Mouse (Mus musculus): ENCODE results near the gene Ninl.
"Not testable (repeated sequence)": the region's sequence is repeated elsewhere in the genome, so short reads cannot be mapped to it uniquely, and the experiment has no call there.

Gene Ninl

DNA sequence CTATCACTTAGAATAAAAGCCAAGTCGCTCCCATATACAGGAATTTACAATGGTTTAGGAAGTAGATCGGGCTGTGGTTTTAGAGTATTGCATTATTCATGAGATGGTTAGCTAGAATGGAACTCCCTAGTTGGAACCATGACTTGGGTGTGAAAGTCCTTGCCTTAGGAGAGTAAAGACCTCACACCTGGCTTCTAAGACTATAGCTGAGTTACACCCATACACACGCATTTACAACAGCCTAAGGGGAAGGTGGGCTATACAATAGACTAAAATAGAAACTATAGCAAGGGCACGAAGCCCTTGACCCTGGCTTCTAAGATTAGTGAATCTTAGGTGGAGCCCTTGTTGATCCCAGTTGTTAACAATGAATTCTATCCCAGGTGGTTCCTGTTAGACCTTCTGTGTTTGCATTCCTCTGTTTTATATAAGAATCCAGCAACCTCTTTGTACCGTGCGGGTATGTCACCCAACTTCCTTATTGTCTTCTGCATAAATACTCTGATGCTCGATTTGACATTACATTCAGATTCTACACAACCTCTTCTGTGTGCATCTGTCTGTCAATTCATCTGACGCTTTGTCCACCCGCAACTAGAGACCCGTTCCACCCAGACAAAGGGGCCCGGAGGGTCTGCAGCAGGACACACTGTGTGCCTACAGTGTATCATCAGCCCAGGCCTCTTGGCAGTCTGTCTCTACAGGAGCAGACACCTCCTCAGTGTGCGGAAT lies 91.1 kb downstream of the Ninl start:
- DNase-seq, result not testable (repeated sequence)

- DNase-seq, result not testable (repeated sequence)
Measured at GRCm38 (mm10) chr2:150947341-150947740, 91.8 kb downstream of the Ninl start.

DNA sequence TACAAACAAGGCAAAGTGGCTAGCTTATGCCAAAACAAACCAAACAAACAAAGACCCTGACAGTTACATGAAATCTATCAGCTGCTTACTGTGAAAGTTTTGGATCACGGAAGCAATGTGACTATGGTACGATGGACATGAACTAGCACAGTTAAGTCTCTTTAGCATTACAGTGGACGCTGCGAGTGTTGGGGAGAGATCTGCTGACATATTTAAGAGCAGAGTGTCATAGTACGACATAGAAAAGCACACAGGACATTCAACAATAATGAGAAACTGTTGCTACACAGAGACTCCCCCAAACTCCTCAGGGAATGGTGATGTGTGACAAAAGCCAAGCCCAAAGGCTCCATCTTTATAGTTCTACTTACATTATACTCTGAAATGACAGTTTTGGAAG lies 95.2 kb downstream of the Ninl start:
- no peak for DNase-seq

DNA sequence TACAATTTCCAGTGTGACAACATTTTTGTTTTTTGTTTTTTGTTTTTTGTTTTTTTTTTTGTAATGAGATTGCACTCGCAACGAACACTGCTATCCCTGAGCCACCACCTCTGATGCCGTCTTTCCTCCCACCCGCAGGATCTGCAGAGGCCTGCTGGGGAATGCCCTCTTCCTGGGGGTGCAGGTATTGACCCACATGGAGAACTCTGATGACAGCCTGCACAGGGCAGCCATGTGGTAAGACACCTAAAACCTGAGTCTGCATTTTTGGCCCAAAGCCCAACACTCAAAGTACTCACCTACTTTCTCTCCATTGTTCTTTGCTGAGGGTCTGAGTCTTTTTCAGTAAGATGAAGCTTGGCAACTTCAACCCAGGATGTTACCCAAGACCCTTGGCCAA lies 104.5 kb downstream of the Ninl start:
- no peak for DNase-seq

DNA sequence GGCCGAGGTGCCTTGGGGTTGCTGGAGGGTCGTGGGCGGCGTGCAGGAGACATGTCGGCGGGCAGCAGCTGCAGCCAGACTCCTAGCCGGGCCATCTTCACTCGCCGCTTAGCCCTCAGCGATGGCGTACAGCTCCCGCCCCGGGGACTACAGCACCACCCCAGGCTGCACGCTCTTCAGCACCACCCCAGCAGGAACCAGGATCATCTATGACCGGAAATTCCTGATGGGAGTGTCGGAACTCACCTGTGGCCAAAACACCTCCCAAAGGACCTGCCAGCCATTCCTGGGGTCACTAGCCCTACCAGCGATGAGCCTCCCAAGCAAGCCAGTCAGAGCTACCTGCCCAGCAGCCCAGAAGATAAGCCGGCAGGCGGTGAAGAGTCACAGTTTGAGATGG lies 105.7 kb downstream of the Ninl start:
- DNase-seq, result no peak

DNA sequence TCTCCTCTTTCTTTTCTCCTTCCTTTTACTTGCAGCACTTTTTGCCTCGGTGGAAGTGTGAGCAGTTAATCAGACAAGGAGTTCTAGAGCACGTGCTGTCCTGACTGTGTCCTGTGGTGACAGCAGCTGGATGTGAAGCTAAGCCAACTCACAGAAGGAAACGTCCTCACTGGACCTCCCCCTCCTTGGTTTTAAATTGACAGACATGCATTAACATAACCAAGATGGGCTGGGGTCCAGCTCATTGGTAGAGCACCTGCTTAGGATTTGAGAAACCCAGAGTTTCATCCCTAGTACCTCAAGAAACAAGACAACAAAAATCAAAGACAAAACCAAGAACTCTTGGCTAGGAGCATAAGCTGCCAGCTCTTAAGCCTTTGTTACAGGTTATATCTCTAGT lies 108.4 kb downstream of the Ninl start:
- DNase-seq, result no peak

DNA sequence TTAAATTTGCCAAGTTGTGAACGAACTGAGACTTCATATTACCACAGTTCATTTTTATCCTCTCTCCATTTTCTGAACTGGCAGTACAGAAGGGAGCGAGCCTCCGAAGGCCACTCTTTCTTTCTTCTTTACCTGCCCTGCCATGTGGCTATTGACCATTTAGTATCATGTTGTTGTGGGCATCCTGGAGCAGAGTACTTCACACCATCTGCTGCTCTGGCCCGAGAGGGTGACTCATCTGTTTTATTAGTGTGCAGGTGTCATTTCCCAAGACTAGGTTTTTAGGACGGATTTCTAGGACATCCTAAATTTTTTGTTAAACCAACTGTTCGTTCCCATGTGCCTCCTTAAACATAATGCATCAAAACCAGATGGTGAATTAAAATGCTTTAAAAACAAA lies 110.0 kb downstream of the Ninl start:
- no peak for DNase-seq

GRCm38 (mm10) chr2:150927038-150927720 lies 112.0 kb downstream of the Ninl start:
- no peak for DNase-seq

- DNase-seq, result no peak
Measured at GRCm38 (mm10) chr2:150923505-150923904, 115.7 kb downstream of the Ninl start.

DNA sequence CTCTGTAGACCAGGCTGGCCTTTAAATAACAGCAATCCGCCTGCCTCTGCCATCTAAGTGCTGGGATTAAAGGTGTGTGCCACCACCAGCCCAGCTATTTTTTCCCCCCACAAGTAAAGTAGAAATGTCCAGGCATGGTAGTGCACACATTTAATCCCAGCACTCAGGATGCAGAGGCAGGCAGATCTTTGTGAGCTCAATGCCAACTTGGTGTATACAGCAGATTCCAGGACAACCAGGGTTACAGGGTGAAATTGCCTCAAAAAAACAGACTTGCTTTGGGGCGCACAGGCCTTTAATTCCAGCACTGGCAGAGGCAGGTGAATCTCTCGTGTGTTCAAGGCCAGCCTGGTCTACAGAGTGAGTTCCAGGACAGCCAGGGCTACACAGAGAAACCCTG lies 116.2 kb downstream of the Ninl start:
- no peak for DNase-seq

DNA sequence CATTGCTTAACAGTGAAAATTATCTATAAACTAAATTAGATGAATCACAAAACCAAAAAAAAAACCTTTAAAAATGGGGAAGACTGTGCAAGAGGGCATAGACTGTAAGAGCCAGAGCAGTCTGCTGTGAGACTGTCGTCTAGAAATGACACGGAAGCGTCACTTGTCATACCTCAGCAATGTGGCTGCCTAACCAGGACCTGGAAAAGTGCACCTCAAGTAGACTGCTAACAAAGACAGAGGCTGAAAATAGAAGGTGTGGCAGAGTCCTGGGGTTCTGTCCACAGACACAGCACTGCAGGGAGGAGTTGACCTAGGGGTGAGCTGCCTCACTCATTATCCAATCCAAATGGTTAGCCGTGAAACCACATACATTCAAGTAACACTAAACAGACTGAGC lies 117.0 kb downstream of the Ninl start:
- no peak for DNase-seq

DNA sequence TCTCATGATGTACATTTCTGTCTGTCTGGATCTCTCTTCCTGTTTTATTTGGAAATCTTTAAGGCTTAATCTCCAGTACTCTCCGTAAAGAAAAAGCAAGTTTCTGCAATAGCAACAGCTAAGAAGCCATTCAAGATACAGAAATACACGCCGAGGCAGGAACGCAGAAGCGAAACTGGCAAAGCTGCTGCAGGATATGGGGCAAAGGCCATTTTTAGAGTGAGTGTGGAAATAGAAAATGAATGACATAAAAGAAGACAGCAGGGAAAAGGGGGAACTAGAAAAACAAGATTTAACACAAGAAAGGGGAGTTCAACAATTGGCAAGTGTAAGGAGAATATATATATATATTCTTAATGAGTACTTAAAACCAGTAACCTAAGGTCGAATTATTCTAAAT lies 117.5 kb downstream of the Ninl start:
- DNase-seq, result no peak

- DNase-seq, result no peak
Measured at GRCm38 (mm10) chr2:150920543-150920942, 118.6 kb downstream of the Ninl start.

GRCm38 (mm10) chr2:150918720-150919119 lies 120.5 kb downstream of the Ninl start:
- DNase-seq, result no peak

DNA sequence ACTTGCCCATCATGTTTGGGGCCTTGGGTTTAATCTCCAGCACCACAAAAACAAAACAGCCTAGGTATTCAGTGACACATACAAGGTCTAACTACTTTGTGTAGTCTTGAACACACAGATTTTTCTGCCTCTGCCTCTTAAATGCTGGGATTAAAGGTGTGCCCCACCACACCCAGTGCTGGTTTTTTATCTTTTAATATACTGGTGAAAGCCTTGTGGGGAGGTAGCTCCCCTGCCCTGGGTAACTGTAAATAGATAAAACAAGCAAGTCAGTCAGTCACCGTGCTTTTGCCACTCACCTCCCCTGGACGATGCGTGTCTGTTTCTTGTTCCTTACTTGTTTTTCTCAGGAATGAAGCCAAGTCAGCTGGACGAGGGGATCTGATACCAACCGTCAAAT lies 123.4 kb downstream of the Ninl start:
- no peak for DNase-seq

DNA sequence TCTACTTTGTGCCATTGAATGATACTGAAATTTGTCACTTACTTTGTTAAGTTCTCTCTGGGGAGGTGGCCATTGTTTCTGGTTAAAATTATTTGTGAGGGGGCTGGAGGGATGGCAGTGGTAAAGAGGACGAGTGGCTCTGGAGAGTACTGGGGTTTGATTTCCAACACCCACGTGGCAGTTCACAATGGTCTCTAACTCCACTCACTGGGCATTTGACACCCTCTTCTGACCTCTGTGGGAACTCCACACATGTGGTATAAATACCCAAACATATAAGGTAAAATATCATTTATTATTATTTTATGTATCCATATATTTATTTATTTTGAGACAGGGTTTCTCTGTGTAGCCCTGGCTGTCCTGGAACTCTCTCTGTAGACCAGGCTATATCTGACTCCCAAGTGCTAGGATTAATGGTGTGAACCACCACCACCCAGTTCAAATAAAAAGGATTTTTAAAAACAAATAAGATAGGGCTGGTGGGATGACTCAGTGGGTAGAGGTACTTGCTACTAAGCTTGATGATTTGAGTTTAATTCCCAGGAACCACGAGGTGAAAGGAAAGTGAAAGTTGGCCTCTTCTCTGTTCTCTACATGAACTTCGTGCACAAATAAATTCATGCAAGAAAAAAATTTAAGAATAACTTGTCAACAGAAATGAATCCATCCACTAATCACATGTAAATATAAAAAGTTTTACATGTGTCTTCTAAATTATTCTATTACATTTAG lies 124.2 kb downstream of the Ninl start:
- DNase-seq, result no peak

DNA sequence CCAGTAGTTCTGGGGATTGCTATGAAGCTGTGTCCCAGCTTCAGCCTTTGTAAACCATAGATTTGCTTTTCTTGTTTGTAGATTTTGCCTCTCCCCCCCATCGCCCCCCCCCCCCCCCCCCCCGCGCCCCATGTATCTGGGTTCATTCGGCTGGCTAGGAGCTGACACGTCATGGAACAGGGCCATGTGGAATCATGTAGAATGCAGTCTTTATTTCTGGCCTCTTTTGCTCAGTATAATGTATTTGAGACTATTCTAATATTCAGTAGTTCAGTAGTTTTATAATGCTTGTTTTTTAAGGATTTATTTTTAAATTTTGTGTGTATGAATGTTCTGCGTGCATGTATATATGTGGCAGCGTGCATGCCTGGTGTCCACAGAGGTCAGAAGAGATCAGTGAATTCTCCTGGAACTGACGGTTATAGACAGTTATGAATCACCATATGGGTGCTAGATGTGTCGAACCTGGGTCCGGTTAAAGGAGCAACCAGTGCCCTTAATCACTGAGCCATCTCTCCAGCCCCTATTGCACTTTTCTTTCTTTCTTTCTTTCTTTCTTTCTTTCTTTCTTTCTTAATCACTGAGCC lies 128.8 kb downstream of the Ninl start:
- DNase-seq, result no peak

- DNase-seq, result peak; percentile 88
Measured at GRCm38 (mm10) chr2:150909429-150910039, 129.6 kb downstream of the Ninl start.

GRCm38 (mm10) chr2:150908881-150909280 lies 130.3 kb downstream of the Ninl start:
- DNase-seq, result not testable (repeated sequence)

- no peak for DNase-seq
Measured at GRCm38 (mm10) chr2:150904936-150905450, 134.2 kb downstream of the Ninl start, which contains the start of gene Gins1. Gene Gins1, plus strand, starts transcription at chr2:150905400.

GRCm38 (mm10) chr2:150904272-150904935 lies 134.8 kb downstream of the Ninl start, which contains the start of gene Abhd12:
Gene Abhd12, minus strand, starts transcription at chr2:150904741.
- peak; percentile 97 for DNase-seq

DNA sequence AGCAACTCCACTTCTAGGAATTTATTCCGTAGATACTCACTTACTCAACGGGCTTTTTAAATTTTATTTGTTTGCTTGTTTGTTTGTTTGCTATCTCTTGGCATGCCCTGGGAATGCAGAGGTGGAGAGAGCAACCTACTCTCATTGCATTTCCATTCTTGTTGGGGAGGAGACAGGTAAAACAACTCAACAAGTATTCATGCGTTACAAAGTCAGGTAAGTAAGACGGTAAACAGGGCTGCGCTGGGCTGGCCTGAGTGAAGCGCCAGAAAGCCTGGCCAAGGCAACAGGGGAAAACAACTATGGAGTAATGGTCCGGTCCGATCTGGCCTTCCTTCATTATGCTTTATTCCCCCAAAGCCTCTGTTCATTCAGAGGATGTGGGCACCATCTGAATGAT lies 136.8 kb downstream of the Ninl start:
- DNase-seq, result no peak
